Mouse (Mus musculus) embryonic facial prominence, embryonic 15.5 days (tissue): ENCODE results near the gene Ppm1g. TPM values are rescaled to one million over a fixed set of nuclear protein-coding genes. Genes with fewer than 3 reads are reported as not detected.

Experiments used
- ATAC-seq: fragments of 200-750 bp; cut with Nextera tagmentation; 2 replicates; pipeline ENCODE4 v1.8.0; 2017; ENCODE audit warnings: low read depth, moderate TSS enrichment; ENCODE audit not compliant: insufficient number of reproducible peaks, low FRiP score, low TSS enrichment
- H3K27ac ChIP-seq: fragments of 300-500 bp; sonication (generic); replicated peaks from 2 replicates; pipeline ENCODE4 v1.5.1; 2015; ENCODE audit warnings: mild to moderate bottlenecking, inconsistent platforms
- H3K27me3 ChIP-seq: fragments of 300-500 bp; sonication (generic); 2 replicates; pipeline ENCODE4 v1.6.1; 2015; ENCODE audit warnings: inconsistent platforms
- H3K36me3 ChIP-seq: fragments of 300-500 bp; sonication (generic); 2 replicates; pipeline ENCODE4 v1.6.1; 2015; ENCODE audit warnings: mild to moderate bottlenecking, inconsistent platforms
- H3K4me1 ChIP-seq: fragments of 300-500 bp; sonication (generic); 2 replicates; pipeline ENCODE4 v1.6.1; 2015; ENCODE audit warnings: inconsistent platforms
- H3K4me2 ChIP-seq: fragments of 300-500 bp; sonication (generic); replicated peaks from 2 replicates; pipeline ENCODE4 v1.6.1; 2015; ENCODE audit warnings: mild to moderate bottlenecking, inconsistent platforms
- H3K4me3 ChIP-seq: fragments of 300-500 bp; sonication (generic); replicated peaks from 2 replicates; pipeline ENCODE4 v1.5.1; 2015; ENCODE audit warnings: mild to moderate bottlenecking, inconsistent platforms
- H3K9ac ChIP-seq: fragments of 300-500 bp; sonication (generic); 2 replicates; pipeline ENCODE4 v1.6.1; 2015; ENCODE audit warnings: inconsistent platforms
- H3K9me3 ChIP-seq: fragments of 300-500 bp; sonication (generic); replicated peaks from 2 replicates; pipeline ENCODE4 v1.6.1; 2016; ENCODE audit warnings: inconsistent platforms
- WGBS: fragments of 180-500 bp; shearing (Covaris S2); methylation state at CpG from one replicate; pipeline ENCODE4 v1.1.7; 2015; 5-methylcytosine and 5-hydroxymethylcytosine counted together
- polyA plus RNA-seq: library from polyadenylated mRNA; unstranded; fragments of >200 nt; fragmentation: Nextera tagmentation; extraction: Ambion mirVana; gene quantifications from 2 replicates; pipeline ENCODE4 v1.2.1, GENCODE M21; 2015

Ppm1g gene
- polyA plus RNA-seq, 1 experiment from 2014 or later, result 115 TPM

DNA sequence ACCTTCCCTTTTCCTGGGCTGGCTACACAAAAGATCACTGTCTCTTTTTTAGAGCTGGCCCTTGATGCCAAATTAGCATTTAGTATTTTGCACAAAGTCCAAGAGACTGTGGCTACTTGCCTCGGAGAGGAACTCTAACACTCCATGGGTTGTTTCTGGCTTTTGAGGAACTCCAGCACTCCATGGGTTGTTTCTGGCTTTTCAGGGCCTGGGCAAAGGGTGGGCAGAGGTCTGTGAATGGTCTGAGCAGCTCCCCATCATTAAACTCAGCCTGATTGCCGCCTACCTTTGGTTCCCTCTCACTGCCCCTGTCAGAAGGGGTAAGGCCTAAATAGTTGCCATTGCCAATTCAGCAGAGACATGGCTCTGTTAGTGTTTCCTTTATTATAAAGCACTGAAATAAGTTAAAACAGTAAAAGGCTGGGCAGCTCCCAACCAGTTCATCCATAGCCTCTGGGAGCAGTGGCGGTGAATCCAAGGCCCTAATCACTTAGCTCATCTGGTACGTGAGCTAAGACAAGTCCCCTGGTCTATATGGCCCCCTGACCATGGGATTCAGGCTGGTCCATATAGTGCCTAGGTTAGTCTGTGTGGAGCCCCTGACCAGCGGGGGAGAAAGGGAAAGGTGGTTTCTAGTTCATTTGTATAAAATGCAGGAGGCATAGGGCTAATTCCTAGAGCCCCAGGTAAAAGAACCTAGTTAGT, 21.7 kb downstream of the Ppm1g start:
- peaks cover 31% of the 10 kb centered on the region for H3K4me1 ChIP-seq
- 80% methylated on average over 5 of the region's 5 CpGs for WGBS
- no peak overlapping the region for H3K27ac ChIP-seq
- ATAC-seq, result no peak
- H3K9ac ChIP-seq, result no peak overlapping the region
- H3K9me3 ChIP-seq, result peaks cover 4% of the 10 kb centered on the region; the same call in 1 of the 2 replicates
- no peaks in the 10 kb centered on the region for H3K27me3 ChIP-seq
- no peak overlapping the region for H3K4me3 ChIP-seq
- H3K36me3 ChIP-seq, result peaks cover 73% of the 10 kb centered on the region
- H3K4me2 ChIP-seq, result no peak overlapping the region

DNA sequence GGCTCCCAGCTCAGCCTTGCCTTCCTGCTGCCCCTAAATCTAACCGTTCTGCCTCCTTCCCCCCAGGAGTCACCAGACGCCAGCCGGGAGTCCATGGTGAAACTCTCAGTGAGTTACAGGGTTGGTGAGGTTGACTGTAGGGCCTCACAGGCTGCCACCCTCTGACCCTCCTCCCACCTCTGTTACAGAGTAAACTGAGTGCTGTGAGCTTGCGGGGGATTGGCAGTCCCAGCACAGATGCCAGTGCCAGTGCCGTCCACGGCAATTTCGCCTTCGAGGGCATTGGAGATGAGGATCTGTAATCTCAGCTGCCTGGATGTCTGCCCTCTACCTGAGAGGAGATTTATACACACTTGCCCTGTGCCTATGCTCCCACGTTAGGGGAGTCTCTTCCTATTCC, 22.3 kb downstream of the Ppm1g start:
- no peak overlapping the region for H3K9ac ChIP-seq
- no peak overlapping the region for H3K27ac ChIP-seq
- H3K9me3 ChIP-seq, result peaks cover 4% of the 10 kb centered on the region; the same call in 1 of the 2 replicates
- 82% methylated on average over 9 of the region's 9 CpGs for WGBS
- peaks cover 67% of the 10 kb centered on the region for H3K36me3 ChIP-seq
- ATAC-seq, result no peak
- no peak overlapping the region for H3K4me3 ChIP-seq
- no peaks in the 10 kb centered on the region for H3K27me3 ChIP-seq
- H3K4me2 ChIP-seq, result no peak overlapping the region
- H3K4me1 ChIP-seq, result peaks cover 33% of the 10 kb centered on the region

DNA sequence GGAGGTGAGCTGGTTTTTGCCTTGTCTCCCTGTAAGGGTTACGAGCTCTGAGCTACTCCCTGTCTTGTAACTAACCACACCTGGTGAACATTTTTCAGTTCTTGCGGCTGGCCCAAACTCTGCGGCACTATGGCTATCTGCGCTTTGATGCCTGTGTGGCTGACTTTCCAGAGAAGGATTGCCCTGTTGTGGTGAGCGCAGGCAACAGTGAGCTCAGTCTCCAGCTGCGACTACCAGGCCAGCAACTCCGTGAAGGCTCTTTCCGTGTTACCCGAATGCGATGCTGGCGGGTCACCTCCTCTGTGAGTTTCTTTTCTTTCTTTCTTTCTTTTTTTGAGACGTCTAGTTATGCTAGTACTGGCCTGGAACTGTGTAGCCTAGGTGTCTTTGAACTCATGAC, 23.4 kb downstream of the Ppm1g start:
- H3K4me1 ChIP-seq, result peaks cover 26% of the 10 kb centered on the region
- no peak overlapping the region for H3K4me3 ChIP-seq
- no peak overlapping the region for H3K9ac ChIP-seq
- H3K27me3 ChIP-seq, result no peaks in the 10 kb centered on the region
- peaks cover 62% of the 10 kb centered on the region for H3K36me3 ChIP-seq
- ATAC-seq, result no peak
- peaks cover 4% of the 10 kb centered on the region; the same call in 1 of the 2 replicates for H3K9me3 ChIP-seq
- WGBS, result 93% methylated on average over 12 of the region's 12 CpGs
- no peak overlapping the region for H3K4me2 ChIP-seq
- no peak overlapping the region for H3K27ac ChIP-seq

DNA sequence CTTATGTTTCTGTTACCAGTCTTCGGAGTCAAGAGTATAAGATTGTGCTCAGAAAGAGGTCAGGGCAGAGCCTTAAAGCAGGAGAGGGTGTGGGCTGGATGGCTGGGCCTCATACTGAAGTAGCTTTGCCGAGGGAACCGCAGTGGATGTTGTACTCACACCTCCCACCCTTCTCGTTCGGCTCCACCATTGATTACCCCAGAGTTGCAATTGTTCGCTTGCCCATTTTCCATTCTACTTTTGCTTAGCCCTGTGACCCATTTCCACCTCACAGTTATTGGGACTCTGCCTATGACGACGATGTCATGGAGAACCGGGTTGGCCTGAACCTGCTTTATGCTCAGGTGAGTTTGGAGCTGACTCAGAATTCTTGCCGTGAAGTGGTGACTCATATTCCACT, 24.3 kb downstream of the Ppm1g start:
- no peak overlapping the region; the same call in 1 of the 2 replicates for H3K27ac ChIP-seq
- no peaks in the 10 kb centered on the region for H3K27me3 ChIP-seq
- peaks cover 33% of the 10 kb centered on the region for H3K4me1 ChIP-seq
- H3K9me3 ChIP-seq, result peaks cover 4% of the 10 kb centered on the region; the same call in 1 of the 2 replicates
- no peak overlapping the region for H3K4me3 ChIP-seq
- no peak overlapping the region for H3K4me2 ChIP-seq
- no peak overlapping the region for H3K9ac ChIP-seq
- WGBS, result 91% methylated on average over 10 of the region's 10 CpGs
- peaks cover 62% of the 10 kb centered on the region for H3K36me3 ChIP-seq
- no peak for ATAC-seq

DNA sequence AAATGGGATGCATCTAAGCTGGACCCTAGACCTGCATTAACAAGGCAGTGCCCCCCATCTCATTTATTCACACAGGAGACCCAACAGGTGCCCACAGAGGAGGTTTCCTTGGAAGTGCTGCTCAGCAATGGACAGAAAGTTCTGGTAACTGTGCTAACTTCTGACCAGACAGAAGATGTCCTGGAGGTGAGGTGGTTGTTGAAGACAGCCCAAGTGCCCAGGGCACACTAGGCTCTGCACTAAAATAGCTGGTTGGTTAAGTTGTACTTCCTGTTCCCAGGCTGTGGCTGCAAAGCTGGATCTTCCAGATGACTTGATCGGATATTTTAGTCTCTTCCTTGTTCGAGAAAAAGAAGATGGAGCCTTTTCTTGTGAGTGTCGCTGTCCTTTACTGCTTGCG, 24.8 kb downstream of the Ppm1g start:
- Histone ChIP-seq H3K4me1 (peaks cover 32% of the 10 kb centered on the region), H3K27me3 (no peaks in the 10 kb centered on the region), H3K4me2 (no peak overlapping the region), H3K9ac (no peak overlapping the region), H3K27ac (no peak overlapping the region), H3K9me3 (peaks cover 4% of the 10 kb centered on the region; the same call in 1 of the 2 replicates), H3K4me3 (no peak overlapping the region), H3K36me3 (peaks cover 66% of the 10 kb centered on the region)
- ATAC-seq, result no peak
- 90% methylated on average over 4 of the region's 4 CpGs for WGBS

DNA sequence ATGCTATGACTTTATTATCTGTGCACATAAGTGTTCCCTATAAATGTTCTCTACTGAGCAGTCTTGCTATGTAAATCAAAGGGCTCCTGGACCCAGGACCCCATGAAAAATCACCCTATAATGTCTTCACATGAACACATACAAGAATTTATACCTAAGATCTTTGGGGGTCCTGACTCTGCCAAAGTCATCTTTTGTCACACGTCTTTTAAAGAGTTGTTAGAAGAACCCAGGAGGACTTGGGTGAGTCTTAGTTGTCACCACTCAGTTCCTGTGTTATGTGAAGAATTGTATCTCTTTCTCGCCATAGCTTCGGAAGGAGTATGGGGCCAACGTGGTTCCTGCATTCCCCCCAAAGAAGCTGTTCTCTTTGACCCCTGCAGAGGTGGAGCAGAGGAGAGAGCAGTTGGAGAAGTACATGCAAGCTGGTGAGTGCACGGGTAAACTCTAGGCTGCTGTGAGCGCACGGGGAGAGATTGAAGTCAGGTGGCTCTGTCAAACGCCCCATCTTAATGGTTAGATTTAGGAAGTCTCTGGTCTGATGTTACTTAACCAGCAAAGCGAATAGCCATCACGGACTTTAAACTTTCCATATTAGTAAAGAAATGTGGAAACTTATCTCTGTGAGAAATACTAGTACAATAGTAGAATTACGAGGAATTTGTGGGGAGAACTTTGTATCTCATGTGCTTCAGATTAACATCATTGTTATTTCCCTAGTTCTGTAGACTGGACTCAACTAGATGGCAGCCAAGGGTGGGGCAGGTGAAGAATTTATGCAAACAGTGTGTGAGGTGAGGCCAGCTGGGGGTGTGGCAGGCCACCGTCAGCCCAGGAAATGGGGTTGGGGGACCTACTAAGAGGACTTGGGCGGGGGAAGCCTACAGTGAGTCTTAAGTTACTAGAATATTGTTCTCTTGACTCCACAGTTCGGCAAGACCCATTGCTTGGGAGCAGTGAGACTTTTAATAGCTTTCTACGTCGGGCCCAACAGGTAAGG, 25.7 kb downstream of the Ppm1g start:
- ATAC-seq, result no peak
- peak overlapping the region; percentile 77 for H3K4me2 ChIP-seq
- H3K4me1 ChIP-seq, result peaks cover 25% of the 10 kb centered on the region
- H3K4me3 ChIP-seq, result peak overlapping the region; percentile 71; the same call in 1 of the 2 replicates
- no peak overlapping the region for H3K27ac ChIP-seq
- H3K9me3 ChIP-seq, result no peaks in the 10 kb centered on the region
- H3K36me3 ChIP-seq, result peaks cover 67% of the 10 kb centered on the region
- H3K9ac ChIP-seq, result no peak overlapping the region
- WGBS, result 87% methylated on average over 16 of the region's 16 CpGs
- no peaks in the 10 kb centered on the region for H3K27me3 ChIP-seq

DNA sequence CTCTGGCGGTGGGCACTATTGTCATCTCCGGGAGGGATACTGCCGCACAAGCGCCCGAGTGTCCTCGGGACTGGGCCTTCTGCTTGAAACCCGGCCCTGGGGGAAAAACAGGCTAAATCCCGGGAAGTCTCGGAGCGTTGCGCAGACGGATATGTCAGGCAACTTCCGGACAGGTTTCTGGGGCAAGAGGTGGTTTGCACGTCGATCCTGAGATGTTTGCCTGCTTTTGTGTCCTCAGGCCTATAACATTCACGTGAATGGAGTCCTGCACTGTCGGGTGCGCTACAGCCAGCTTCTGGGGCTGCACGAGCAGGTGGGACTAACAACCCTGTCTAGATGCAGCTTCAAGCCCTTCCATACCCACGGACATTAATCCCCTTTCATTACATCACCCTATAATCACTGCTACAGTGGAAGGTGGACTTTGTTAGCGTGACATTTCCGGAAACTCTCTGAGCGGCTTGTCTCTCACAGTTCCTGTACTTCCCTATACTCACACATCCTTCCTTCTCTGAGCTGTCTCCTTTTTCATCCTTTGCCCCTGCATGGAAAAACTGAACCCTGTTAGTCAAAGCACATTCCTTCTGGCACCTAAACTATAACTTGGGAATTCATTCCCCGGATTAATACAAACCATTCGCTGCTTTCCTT, 26.7 kb downstream of the Ppm1g start:
- 0 out of 2 replicates have a peak, but pooled peaks have one; percentile 2 for ATAC-seq
- H3K9me3 ChIP-seq, result no peaks in the 10 kb centered on the region
- peak overlapping the region; percentile 88 for H3K27ac ChIP-seq
- peaks cover 25% of the 10 kb centered on the region for H3K4me1 ChIP-seq
- H3K27me3 ChIP-seq, result no peaks in the 10 kb centered on the region
- 9% methylated on average over 25 of the region's 25 CpGs for WGBS
- peak overlapping the region; percentile 77 for H3K4me2 ChIP-seq
- H3K36me3 ChIP-seq, result peaks cover 65% of the 10 kb centered on the region
- H3K9ac ChIP-seq, result peak overlapping the region; percentile 79
- H3K4me3 ChIP-seq, result peak overlapping the region; percentile 71

DNA sequence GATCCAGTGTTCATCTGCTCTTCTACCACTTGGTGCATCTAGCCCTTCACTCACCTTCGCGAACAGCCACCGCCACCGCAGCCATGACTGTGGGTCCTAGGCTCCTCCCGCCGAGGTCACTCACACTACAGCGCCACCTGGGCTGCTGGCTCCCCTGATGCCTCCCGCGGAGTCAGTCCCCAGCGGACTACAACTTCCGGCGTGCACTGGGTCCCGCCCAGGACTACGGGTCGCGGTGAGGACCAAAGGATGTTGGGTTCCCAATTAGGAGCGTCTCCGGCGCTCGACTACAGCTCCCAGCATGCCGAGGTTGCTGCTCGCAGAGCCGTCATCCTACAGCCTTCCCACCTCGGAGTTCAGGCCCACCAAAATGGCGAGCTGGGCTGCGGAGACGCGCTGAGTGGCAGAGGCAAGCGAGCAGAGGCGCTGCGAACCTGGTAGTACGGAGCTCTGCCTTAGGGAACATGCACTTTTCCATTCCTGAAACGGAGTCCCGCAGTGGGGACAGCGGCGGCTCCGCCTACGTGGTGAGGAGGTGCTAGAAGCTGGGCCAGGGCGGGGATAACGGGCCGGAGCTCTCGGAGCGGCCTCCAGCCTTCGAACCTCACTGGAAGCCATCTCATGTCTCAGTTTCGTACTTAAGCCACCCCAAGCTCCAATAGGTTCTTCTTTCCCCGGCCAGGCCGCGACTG, 27.4 kb downstream of the Ppm1g start, which contains the start of the genes Snx17 and Eif2b4:
Snx17 (plus strand) TSS at position 289 of the 692 bp plus-strand sequence.
Eif2b4 (minus strand) TSS at position 492 of the 692 bp plus-strand sequence.
- under 1% methylated on average over 47 of the region's 48 CpGs for WGBS
- H3K4me3 ChIP-seq, result peak within 1 kb of the TSS; percentile 71
- no peaks in the 10 kb centered on the region for H3K27me3 ChIP-seq
- peaks cover 25% of the 10 kb centered on the region for H3K4me1 ChIP-seq
- peak; percentile 97 for ATAC-seq
- H3K27ac ChIP-seq, result peak within 1 kb of the TSS; percentile 88
- peaks cover 65% of the 10 kb centered on the region for H3K36me3 ChIP-seq
- H3K9ac ChIP-seq, result peak within 1 kb of the TSS; percentile 79
- H3K4me2 ChIP-seq, result peak within 1 kb of the TSS; percentile 77
- H3K9me3 ChIP-seq, result no peaks in the 10 kb centered on the region

DNA sequence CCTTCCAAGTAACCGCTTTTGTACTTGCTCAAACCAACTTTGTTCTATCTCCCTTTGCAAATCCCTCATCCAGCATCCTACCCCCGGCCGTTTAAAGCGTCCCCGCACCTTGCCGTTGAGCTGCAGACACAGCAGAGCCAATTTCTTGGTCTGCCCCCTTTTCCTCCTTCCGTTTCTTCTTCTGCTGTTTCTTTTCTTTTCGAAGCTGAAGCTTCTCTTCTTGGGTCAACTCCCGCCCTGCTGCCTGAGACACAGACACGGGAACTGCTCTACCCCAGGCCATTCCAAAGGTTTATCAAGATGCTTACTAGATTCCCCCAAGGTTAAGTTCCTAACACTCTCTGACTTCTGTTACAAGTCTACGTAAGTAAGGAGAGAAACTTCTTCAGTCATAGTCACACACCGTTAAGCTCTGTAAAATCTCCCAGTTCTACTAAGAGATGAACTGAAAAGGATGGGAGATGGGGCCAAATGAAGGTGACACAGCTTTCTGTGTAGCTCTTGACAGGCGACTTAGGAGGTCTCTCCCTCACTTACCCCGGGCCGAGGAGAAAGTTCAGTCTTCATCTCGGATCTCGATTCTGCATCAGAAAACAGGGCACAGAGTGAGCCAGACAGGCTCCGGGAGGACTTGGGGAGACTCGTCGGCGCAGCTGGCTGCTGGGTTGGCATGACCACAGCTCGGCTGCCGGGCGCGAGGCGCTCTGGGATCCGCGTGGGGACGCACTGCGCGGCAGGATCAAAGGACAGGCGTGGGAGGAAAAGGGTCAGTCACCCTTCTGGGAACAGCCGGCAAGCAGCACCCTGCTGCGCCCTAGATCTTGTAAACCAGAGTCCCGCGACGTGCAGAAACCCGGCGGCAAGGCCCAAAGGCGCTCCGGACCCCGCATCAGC, 28.2 kb downstream of the Ppm1g start:
- Histone ChIP-seq H3K4me2 (peak overlapping the region; percentile 77), H3K4me1 (peaks cover 25% of the 10 kb centered on the region), H3K4me3 (peak overlapping the region; percentile 71), H3K9me3 (no peaks in the 10 kb centered on the region), H3K27ac (peak overlapping the region; percentile 83), H3K36me3 (peaks cover 65% of the 10 kb centered on the region), H3K9ac (peak overlapping the region; percentile 79), H3K27me3 (no peaks in the 10 kb centered on the region)
- ATAC-seq, result peak; percentile 59
- 14% methylated on average over 42 of the region's 42 CpGs for WGBS

DNA sequence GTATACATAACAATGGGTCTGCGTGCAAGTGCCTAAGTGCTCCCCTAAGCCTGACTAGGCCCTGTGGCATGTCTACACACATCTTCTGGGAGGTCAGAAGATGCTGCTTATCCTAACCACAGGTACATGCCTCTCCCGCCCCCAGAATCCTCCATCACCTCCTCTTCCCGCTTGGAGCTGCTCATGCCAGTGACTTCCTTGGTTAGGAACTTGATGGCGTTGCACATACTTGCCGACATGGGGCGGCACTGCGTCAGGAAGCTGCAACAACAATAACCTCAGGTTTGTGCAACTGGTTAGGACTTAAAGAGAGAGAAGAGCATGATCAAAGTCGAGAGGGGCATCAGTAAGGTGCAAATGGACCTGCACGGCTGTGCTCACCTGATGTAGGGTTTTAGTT, 30.3 kb downstream of the Ppm1g start:
- no peak for ATAC-seq
- 90% methylated on average over 9 of the region's 9 CpGs for WGBS
- Histone ChIP-seq H3K4me3 (no peak overlapping the region), H3K36me3 (peaks cover 51% of the 10 kb centered on the region), H3K4me2 (no peak overlapping the region), H3K9me3 (no peaks in the 10 kb centered on the region), H3K27ac (no peak overlapping the region), H3K4me1 (peaks cover 25% of the 10 kb centered on the region), H3K9ac (no peak overlapping the region), H3K27me3 (no peaks in the 10 kb centered on the region)
